Mouse (Mus musculus) large intestine, adult 2 months (tissue): ENCODE data around the gene Arhgap15. TPM values are rescaled to one million over a fixed set of nuclear protein-coding genes. Genes with fewer than 3 reads are reported as not detected.

Experiments used
- DNase-seq: peaks from one replicate; pipeline ENCODE4 v3.0.0-alpha.2; 2012; ENCODE audit warnings: low read depth, low spot score
- WGBS: fragments of 180-500 bp; shearing (Covaris S2); methylation state at CpG from one replicate; pipeline ENCODE4 v1.1.7; 2018; 5-methylcytosine and 5-hydroxymethylcytosine counted together
- polyA plus RNA-seq: library from polyadenylated mRNA; depleted of rRNA; stranded (reverse); fragments of >200 nt; gene quantifications from 2 replicates; pipeline ENCODE4 v1.2.3, GENCODE M21; 2012; rRNA removed

The Arhgap15 gene
- polyA plus RNA-seq, 1 experiment = 0.76 TPM

DNA sequence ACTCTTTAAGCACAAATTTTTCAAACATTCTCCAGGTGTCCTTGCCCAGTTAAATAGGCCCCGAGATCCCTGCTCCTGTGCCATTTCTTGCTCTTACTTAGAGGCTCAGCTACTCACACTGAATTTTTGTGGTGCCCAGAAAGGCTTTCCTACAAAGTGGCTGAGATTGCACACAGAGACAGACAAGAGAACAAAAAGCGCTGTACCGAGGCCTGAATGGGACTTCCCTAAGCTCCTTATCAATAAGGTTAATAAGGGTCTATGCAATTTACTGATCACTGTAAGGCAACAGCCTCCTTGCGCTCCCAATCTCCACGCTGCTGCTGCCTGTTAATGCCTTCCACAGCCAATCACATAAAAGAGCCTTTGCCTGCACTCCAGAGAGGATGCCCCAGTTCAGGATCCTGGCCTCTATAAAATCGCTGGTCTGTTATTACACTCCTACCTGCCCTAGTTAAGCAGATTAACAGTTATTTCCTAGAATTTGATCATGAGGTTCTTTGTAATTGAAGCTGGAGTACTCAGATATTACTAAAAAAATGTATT lies 646.4 kb downstream of the Arhgap15 start:
- 63% methylated on average over 6 of the region's 6 CpGs for WGBS

DNA sequence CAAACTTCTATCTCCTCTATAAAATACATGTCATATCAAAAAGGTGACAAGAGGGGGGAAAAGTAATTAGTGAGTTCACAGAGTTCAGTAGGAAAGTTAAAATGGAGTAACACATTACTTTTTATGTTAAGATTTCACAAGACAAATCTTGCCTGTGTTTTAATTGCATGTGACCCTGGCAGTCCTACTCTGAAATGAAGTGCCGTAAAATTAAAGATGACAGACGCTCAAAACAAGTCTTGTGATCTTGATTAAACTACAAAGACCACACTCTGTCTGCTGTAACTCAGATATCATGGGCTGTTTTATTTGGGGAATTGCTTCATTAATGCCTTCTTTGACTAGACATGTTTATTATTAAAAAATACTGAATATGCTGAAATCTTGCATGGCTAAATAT lies 647.0 kb downstream of the Arhgap15 start:
- 59% methylated on average over 2 of the region's 2 CpGs for WGBS
- no peak for DNase-seq

More for the DNA sequence above, 646.4 kb downstream of the Arhgap15 start:
- DNase-seq = no peak

DNA sequence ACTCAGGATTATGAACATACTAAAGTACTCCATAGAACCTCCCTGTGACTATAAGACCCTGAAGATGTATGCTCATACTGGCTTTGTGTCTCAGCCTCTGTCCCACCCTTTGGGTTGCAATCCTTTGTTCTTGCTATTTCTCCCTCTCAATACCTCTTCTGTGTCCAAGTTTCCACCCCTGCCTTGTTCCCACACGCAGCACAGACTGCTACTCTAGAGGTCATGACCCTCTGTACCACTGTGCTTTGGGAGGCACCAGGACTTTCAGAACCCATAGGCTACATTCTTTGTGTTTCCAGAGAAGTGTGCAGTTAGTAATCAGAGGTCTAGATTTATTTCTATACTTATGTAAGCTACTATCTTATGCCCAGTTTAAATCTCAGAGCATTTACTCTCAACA lies 648.6 kb downstream of the Arhgap15 start:
- WGBS = 59% methylated on average over 1 of the region's 1 CpGs
- DNase-seq = no peak

DNA sequence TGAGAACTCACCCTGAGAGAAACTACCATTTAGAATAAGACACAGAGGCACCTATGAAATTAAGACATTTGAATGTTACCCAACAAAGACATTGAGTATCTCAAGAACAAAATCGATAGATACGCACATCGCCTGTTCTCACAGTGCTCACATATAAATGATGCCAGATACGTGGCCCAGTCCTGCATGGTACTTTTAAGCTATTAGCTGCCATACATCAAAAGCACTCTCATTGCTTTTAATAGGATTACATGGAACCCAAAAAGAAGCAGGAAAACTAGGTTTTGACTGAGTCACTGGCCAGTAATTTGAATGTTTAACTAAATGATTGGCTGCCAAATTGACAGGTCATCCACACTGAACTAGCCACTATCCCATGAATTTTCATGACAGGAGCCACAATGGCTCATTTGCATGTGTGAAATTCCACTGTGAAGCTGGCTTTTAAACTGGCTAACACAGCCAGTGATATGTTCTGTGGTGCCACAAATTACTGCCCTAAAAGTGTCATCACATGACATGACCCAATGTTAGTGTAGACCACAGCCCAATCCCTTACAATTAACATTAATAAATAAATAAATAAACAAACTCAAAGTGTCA lies 649.2 kb downstream of the Arhgap15 start:
- 89% methylated on average over 4 of the region's 4 CpGs for WGBS
- DNase-seq = no peak

DNA sequence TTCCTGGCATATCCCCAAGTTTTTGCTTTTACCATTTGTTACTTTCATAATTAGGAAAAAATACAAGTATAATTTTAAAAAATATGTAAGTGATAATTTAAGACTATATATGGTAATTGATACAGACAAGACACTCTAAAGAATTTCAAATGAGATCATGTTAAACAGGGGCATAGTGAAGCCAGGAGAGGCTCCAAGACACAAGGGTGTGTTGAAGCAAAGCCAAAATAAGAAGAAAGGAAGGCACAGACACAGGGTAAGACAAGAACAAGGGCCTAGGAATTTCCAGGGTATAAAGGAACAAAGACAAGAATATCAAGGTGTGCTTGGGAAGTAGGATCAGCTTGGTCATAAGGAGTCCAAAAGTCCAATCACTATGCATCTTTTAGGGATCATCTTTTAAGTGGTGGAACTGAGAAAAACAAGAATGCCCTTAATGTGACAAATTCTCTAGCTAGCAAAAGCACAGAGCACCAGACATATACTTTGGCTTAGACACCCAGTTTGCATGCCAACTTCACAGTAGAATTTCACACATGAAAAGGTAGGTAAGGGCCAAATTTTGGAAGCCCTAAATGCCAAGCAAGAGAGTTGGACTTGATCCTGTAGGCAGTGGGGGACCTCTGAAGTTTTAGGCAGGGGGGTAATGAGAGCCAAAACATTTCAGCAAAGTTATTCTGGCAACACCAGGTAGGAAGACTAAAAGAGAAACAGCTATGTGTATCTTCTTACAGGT lies 650.7 kb downstream of the Arhgap15 start:
- DNase-seq = no peak

DNA sequence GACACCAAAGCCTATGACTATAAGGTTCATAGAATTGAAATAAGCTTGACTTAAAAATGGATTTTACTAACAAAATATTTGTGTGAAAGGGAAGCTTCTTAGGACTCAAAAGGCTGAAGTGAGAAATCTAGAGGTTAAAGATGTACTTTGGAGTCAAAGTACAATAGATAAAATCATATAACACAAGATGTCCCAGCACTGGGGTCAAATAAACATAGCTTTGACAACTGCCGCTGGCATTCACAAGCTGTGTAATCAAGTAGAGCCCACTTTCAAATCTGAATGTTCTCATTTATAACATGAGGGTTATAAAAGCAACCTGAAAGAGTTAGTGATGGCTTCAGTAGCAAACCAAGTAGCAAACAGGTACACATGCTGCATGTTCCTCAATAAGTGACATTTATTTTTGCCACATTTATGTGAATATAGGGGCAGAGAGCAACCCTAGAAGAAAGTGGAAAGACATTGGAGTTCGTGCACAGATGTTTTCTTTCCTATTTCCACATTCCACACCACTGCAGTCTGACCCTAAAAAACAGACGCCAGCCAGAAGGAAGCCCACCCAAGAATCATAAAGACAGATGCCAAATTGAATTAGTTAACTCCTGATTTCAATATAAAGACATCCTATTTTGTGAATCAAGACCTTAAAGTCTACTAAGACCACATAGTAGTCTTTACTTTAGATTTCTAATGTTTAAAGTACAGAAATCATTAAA lies 653.2 kb downstream of the Arhgap15 start:
- no peak for DNase-seq
- WGBS = 41% methylated on average over 3 of the region's 3 CpGs

DNA sequence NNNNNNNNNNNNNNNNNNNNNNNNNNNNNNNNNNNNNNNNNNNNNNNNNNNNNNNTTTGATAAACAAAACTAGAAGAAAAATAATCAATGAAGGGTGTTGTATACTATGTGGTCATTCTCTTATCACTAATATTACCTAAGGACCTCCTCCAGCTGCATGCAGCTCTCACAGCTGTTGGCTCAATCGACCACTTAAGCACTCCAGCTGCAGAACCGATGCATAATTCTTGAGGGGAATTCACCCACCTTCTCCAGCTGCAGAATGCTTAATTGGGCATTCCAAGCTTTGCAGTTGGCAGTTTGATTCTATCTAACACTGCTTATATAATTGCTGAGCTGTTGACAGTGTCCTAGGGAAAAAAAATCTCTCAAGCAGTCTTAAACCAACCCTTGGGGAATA lies 663.0 kb downstream of the Arhgap15 start:
- WGBS = 62% methylated on average over 2 of the region's 2 CpGs
- DNase-seq = no peak

DNA sequence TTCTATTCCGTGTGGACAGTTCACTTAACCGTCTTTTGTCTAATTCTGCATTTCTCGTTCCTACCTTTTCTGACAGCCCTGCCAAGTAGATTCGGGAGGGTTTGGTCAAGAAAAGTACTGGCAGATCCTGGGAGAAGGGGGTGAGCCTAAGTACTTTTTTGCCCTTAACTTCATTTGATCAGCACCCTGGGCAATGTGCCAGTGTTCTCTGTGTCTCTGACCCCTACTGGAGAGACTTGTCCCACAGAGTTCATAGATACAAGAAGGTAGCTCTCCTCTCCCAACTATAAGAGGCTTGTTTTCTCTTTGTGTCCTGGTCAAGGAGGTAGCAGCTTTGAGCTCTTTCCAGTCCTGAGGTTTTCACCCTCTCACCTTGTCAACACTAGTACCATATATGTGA lies 667.7 kb downstream of the Arhgap15 start:
- no peak for DNase-seq
- 92% methylated on average over 4 of the region's 4 CpGs for WGBS

DNA sequence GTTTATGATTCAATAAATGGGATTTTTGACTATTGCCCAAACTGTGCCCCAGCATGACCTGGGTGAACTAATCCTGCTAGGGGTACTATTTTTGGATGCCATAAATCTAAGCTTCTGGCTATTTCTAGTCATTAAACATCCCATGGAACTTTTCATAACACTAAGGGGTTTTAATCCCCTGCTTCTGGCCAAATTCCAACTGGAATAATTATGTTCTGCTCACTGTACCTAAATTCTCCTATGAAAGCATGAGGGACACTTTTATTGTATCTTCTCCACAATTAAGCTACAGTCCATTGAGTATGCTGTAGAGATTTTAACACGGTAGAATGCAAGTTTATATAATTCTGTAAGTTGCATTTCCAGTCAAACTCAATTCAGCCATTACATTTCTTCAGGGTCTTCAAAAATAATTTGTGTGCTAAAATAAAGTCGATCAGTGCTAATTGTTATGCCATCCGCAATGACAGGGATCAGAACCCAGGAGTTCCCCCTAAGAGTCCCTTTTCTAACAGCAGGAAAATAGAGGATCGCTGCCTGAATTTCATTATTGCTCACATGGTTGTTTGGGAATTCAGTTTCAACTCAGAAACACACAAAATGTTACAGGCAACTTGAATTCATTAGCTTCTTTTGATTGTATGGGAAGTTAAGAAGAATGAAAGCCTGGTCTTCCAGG lies 671.1 kb downstream of the Arhgap15 start:
- 87% methylated on average over 4 of the region's 4 CpGs for WGBS

DNA sequence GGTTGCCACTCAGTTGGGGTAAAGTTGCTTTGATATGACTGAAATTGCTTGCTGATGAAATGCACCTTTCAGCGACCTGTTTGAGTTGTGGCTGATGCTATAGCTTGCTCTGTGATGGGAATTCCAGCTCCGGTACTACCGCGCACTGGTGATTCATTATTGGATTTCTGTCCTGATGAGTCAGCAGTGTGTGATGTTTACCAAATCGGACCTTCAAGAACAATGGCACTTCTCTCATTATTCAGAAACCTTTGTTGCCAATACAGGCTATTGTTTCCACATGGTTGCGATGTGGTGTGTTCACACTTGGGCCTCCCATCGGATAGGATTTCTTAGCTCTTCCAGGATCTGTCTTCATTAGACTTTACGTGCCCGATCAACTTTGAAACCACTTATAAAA lies 681.9 kb downstream of the Arhgap15 start:
- no peak for DNase-seq
- WGBS = 87% methylated on average over 9 of the region's 9 CpGs

More for the DNA sequence above, 671.1 kb downstream of the Arhgap15 start:
- DNase-seq = no peak

DNA sequence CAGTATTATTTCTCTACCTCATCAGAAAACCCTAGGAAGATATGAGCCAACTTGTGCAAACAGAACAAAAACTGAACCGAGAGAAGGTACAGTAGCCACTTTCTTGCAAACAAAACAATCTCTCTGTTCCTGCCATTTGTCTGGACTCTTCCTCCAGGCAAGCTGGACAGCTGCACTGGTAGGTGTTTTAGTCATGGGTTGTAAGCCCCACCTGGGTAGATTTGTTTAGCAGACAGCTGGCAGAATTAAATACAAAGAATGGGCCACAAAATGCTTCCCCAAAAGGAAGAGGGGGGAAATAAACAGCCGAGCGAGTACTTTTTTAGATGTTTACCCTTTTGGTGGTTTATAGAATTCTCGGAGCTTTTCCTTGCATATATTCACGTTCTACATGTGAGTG lies 688.0 kb downstream of the Arhgap15 start:
- 64% methylated on average over 5 of the region's 5 CpGs for WGBS
- DNase-seq = no peak

DNA sequence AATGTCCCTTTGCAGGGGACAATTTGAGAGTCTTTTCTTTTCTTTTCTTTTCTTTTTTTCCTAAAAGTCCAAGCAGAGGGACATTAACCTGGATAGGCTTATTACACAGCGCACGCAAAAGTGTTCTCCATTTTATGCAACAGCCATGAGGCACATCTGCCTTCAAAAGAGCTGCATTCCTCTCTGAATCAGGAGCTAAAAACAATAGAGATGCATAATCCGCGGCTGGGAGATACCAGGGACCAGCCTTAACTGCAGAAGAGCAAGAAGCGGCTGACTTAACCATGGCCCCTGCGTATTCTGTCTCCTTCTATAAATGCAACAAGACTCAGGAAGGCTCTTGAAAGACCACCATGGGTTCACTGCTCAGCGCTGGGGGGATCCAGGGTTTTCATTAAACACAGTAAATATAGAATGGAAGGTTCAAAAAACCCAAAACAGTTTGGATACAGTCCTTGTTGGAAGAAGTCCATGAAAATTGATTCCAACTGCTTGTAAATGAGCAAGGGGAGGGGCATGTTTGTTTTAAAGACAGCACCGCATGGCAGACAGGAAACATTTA lies 689.0 kb downstream of the Arhgap15 start:
- DNase-seq = no peak
- 74% methylated on average over 8 of the region's 8 CpGs for WGBS

DNA sequence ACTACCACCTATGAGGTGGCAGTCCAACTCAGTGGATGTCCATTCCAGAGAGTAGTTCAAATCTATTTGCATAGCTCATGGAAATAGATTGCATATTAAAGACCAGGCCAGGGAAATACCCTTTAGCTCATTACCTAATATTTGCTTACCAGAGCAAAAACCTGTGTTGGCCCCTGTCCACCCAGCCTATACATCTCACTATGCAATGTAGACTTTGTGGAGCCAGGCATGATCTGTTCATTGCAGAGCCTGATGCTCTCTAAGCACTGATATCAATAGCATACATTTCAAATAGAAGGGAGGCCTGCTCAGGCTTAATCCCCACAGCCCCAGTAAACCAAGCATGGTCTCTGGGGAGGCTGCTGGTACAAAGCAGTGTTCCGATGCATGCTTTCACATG lies 689.4 kb downstream of the Arhgap15 start:
- no peak for DNase-seq
- WGBS = 90% methylated on average over 1 of the region's 1 CpGs

DNA sequence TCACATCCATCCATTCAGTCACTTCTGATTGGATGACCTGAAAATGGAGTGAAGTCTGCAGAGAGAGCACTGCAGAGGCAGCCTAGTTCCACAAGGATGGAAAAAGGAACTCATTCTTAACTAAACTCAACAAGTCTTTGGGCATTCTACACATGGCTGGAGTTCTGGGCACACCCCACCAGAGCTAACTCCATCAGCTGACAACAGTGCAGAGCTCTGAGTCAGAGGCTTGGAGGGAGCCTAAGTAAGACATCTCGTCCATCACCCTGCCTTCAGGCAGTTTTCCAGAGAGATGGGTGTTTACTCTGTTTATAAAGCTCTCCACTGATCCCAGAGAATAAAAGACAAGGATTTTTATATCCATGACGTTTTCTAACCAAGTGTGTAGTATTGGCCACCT lies 696.3 kb downstream of the Arhgap15 start:
- 55% methylated on average over 2 of the region's 2 CpGs for WGBS
- DNase-seq = no peak

Other genes starting within 250 kb of the Arhgap15 start
- gene Kynu, start 193.5 kb upstream of the Arhgap15 start, polyA plus RNA-seq = 0.99 and 1.1 TPM in 2 replicates